Mouse (Mus musculus) monocyte, adult 5-6 weeks (primary cell): ENCODE measurements around the gene A730049H05Rik. TPM values are rescaled to one million over a fixed set of nuclear protein-coding genes. Genes with fewer than 3 reads are reported as not detected.

ENCODE experiments used
- ATAC-seq: fragments of 153-309, 156-312 bp; replicated peaks from 2 replicates; pipeline ENCODE4 v1.8.0; 2017; ENCODE audit warnings: mild to moderate bottlenecking; ENCODE audit not compliant: low TSS enrichment, insufficient number of reproducible peaks, severe bottlenecking, poor library complexity, low FRiP score
- total RNA-seq: library from RNA; stranded (forward); fragments of 200-1000, 200-491, 200-594 nt; gene quantifications from 3 replicates; pipeline ENCODE4 v1.2.3, GENCODE M21; 2017

Gene A730049H05Rik
- total RNA-seq, 1 experiment from 2014 or later, result not detected

DNA sequence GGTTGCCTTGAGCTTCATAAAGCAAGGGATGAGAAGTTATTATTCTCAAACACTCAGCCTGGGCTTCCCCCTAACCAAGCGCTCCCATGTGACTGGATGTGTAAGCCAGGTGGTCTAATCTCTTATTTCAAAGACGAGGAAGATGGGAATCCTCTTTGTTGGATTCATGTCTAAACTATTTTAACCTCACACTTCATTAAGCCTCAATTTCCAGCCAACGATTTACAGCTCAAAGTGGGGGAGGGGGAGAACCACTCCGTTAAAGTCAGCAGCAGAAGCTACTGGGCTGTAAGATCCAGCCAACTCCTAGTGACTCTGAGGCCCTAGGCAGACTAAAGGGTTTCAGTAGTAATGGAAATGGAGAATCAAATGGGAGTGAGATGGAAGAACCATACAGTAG is 55.5 kb downstream of the A730049H05Rik start:
- ATAC-seq, result no peak

DNA sequence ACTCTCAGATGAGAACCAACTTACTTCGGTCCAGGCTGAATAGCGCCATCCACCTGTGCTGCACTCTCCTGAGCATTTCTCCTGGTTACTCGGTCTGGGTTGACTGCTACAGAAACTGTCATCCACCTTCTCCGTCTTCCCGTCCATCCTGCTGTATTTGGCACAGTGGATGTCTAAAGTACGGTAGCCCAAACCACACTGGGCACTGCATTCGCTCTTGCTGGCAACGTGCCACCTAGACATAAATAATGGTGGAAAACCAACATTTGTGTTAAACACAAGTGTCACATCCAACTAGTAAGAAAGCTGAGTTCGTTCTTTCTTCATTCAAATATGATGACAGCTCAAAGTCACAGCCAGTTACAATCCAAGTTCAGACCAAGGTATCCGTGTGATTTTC is 56.5 kb downstream of the A730049H05Rik start:
- no peak for ATAC-seq

DNA sequence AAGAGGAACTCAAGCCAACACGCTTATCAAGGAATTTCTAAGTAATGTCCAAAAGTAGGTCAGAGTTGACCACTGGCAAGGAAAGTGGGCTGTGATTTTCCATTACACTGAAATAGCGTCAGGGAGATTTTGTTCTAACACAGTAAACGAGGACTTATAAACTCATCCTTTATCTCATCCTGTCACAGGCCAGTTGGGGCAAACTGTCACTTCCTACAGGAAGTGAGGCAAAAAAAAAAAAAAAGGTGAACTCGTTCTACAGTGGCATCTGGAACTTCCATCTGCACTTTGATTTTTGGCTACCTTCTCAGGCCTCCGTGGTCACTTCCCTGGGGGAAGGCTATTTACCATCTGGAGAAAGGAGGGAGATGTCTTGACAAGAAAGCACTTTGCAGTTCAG is 58.6 kb downstream of the A730049H05Rik start:
- ATAC-seq, result no peak

DNA sequence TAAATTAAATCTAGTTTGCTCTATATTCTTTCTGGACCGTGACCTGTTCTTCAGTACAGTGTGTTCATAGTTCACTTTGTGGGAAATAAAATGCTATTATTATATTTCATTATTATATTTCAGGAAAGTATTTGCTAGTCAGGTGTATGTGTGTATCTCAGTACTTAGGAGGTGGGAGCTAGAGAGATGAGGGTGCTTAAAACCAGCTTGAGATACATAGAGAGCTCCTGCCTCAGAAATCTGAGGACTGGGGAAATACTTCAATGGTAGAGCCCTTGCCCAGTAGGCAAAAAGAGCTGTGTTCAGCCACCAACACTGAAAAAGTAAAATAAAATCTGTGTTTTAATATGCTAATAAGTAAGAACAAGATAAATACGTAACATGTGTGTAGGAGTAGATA is 59.1 kb downstream of the A730049H05Rik start:
- ATAC-seq, result no peak

DNA sequence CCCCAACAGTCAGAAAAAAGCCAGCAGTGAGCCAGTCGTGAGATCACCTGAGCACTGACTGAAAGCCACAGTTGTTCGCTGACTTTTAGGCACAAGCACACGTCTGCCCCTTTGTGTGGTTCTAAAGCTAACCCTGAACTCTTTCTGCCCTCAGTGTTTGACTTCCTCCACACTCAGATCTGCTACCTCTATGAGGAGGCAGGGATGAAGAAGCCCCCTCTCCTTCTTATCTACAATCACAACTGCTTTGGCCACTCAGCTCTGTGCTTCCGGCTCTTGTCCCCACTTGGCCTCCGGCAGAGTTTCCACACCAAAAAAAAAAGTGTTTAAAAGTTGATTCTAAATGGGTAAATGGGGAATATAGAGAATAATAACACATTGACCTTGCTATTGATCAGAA is 59.8 kb downstream of the A730049H05Rik start:
- ATAC-seq, result no peak

DNA sequence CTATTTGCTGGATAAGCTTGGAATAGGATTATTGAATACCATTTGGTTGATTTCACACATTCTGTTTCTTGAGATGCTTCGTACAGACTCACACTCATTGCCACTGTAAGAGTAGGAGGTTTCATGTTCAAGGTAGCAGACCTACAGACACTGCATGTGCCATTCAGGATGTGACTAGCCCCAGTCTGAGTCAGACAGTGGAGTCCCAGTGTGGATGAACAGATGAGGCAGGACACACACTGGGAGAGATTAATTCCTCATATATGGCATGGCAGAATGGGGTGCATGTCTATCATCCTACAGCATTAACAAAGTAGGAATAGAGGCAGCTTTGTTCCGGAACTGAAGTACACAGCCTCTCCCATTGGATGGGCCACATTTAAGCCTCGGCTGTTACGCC is 61.0 kb downstream of the A730049H05Rik start:
- ATAC-seq, result no peak

DNA sequence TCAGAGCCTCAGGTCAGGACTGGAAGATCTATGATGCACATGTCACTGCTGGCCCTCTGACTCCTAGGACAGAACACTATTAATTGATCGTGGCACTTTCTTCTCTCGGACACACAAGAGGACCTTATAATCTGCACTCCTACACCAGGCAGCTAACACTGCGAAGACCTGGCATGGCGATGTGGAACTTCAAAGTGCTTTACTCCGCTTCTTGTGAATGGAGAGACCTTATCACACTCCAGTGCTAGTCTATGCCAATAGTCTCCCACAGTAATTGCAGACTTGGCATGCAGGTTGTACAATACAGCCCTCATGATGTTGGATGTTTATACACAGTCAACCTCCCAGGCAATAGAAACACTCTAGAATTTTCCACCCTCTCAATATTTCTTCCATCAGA is 62.5 kb downstream of the A730049H05Rik start:
- ATAC-seq, result no peak

DNA sequence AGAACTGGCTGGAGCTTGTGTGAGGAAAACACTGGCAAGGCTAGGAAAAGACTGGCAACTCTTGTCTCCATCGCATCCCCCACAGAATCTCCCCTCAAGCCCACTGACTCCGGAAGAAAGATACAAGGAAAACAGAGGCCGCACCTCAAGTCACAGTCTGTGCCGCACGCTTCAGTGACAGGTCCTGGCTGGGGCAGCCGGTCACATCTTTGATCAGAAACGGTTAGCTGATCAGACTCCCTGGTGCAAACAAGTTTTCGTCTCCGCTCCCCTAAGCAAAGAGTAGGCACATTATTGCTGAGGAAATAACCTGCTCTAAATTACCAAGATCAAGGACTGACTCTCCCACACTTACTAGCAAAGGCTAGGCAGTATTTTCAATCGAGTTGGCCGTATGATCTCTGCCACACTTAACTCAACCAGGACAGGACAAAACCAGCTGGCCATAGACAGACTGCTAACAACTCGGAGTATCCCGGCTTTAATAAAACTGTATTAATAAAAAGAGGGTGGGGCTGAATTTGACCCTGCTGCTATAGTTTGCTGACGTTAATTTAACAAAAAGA is 63.5 kb downstream of the A730049H05Rik start:
- no peak for ATAC-seq

DNA sequence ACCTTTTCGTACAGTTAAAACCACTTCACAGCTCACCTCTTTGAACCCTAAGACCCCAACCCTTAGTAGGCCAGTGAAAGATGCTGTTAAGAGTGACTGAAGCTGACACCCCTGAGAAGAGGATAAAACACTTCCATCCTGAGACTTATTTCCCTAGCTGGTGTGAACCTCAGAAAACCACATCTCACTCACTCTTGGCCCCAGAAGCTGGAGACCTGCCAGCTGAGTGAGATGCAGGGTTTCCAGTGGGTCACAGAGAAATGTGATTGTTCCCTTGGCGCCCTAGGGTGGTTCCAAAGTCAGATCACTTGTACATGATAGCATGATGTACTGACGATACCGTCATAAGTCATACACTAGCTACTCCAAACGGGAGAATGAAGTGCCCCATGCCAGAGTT is 66.2 kb downstream of the A730049H05Rik start:
- ATAC-seq, result no peak

DNA sequence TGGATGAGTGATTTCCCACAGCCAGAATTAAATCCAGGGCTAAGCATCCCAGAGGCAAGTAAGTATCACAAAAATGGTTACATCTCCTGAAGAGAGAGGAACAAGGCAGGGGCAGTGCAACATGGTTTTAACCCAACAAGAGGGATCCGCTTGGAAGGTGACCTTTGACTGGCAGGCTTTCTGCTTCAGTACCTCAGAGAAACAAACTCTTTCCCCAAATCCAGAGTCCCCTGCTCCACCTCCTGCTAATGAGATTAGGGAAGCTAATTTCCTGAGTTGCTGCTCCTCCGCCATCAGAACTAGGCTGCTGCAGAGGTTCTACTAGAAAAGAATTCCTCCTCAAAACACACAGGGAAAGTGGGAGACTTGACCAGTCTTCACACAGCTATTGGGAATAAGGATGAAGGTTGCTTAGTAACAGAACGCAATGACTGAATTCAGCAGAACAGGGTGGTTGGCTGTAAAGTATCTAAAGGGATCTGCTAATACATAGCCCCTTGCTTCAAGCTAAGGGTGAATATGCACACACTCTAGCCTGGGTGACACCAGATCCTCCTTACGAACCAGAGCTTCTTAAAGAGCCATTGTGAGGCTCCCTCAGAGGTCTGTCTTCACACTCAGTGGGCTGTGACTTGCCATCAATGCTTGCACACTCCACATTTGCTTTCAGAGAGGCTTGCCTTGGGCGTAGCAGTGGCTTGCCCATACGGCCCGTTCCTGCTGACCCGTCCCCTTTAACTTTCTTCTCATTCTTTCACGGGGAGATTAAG is 67.0 kb downstream of the A730049H05Rik start:
- ATAC-seq, result no peak

DNA sequence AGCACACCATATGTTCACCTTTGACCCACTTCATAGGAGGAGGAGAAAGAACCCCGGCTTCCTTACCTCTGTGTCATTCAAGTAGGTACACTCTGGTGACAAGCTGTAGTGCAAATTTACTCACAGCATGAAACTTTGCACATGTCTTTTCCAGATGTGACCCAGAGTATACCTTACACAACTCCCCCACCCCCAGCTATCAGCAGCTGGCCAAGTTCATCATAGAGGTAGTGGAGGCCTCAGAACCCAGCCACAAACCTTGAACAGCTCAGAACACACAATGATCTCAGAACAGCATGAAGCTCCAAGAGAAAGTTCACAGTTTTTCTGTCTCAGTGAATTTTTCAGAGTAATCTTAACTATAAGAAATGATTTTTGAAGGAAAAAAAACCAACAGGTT is 75.3 kb downstream of the A730049H05Rik start:
- ATAC-seq, result no peak

Other genes starting within 250 kb of the A730049H05Rik start
- 0.10 TPM in 1 of 3 replicates, not detected in the others for gene Prickle2, start 110.3 kb upstream of the A730049H05Rik start, total RNA-seq
- gene Gm15737, start 52.9 kb downstream of the A730049H05Rik start, total RNA-seq, result not detected in 3 replicates
- 0.10 to 0.29 TPM in 2 of 3 replicates, not detected in the other for gene Adamts9, start 127.0 kb downstream of the A730049H05Rik start, total RNA-seq